Mouse (Mus musculus): ENCODE results near the gene Olfr366.
"Not testable (repeated sequence)": the region's sequence is repeated elsewhere in the genome, so short reads cannot be mapped to it uniquely, and the experiment has no call there.

Gene Olfr366

GRCm38 (mm10) chr2:37211274-37211673 is at the start of gene Olfr366:
Olfr366 (plus strand) TSS chr2:37211574.
- DNase-seq, result no peak

DNA sequence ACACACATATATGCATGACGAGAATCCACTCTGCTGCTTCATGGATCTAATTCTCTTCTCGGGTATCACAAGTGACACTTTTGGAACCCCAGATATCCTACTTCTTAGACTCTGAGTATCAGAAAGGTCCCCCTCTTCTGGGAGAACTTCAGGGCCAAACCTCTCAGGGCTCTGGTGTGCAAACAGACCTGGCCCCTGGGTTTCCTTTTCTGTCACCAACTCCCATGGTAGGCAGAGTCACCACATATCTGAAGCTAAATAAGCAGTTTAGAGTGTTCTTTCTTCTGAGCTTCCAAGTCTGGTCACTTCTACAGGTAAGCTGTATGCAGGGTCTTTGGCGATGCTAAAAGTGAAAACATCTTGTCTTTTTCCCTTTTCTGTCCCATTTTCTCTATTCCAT is 23.5 kb upstream of the Olfr366 start, which contains the start of gene Olfr365:
Gene Olfr365 (plus strand): TSS at position 301 of the 400 bp plus-strand sequence.
- DNase-seq, result no peak

- DNase-seq, result not testable (repeated sequence)
Measured at GRCm38 (mm10) chr2:37261781-37262180, 50.4 kb downstream of the Olfr366 start.

Measured in lung, postnatal 36 days (tissue).